Mouse (Mus musculus): ENCODE data around the gene Jmjd8.
"Not testable (repeated sequence)": the region's sequence is repeated elsewhere in the genome, so short reads cannot be mapped to it uniquely, and the experiment has no call there.

The Jmjd8 gene

DNA sequence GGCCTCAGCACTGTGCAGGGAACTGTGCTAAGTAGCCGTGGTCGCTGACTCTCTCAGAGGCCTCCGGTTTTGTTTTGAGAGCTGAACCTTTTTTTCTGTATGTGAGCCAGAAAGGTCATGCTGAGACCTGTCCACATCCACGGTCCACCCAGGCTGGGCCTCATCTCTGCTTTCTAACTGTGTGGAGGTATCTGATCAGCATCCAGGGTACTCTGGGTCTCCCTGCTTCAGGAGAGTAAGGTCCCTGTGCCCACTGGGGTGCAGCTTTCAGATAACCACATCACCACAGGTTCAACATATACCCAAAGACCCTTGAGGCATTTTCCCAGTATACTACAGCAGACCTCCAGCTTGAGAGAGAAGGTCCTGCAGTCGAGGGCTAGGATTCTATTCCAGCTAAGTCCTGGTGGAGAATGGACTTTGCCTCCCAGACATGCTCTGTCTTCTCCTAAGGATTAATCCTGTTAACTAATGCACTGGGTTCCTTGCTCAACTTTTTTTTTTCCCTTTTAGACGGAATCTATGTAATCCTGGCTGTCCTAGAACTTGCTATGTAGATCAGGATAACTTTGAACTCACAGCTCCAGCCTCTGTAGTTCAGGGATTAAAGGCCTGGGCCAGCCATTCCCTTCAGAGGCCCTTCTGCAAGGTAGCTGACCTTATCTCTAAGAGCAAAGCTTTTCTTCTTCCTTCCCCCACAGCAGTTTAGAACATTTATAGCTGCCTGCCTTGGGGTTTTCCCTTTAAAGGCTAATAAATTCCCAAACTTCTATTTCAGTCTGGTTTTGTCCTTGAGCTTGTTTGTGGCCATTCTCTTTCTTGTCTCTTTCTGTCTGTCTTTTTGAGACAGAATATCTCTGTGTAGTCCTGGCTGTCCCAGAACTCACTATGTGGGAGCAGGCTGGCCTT, 33.3 kb downstream of the Jmjd8 start:
- DNase-seq (ENCODE audit: low read depth), result no peak

DNA sequence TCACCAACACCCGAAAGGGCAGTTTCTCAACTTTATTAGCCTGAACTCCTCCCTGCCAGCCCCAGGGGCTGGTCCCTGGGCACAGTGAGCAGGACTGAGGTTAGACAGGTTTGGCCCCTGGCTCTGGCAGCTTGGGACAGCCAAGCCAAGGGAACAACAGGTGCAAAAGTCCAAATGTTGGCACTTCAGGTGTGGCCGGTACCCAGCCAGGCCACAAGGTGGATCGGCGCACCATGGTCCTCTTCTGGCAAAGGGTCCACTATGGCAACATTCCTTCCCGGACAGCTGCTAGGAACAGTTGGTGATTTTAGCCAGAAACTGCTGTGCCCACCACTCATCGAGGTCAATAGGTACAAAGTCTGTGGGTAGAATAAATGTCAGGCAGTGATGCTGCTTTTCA, 35.0 kb downstream of the Jmjd8 start:
- no peak for DNase-seq (ENCODE audit: low read depth)

DNA sequence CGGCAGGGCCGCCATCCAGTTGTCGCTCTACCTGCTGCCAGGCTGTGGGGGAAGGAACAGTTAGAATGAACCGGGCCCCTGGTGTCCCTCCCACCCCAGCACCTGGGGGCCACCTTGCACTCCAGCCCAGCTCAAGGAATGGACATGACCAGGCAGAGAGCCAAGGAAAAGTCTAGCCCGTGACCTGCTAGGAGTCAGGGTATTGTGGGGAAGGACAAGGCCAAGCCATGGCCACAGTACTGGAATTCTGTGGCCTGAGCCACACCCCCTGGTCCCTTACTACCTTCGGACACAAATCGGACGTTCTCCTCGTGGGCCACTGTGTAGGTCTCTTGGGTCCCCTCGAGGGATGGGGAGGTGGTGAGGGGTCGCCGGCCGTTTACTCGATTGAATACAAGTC, 35.6 kb downstream of the Jmjd8 start:
- DNase-seq (ENCODE audit: low read depth), result no peak

DNA sequence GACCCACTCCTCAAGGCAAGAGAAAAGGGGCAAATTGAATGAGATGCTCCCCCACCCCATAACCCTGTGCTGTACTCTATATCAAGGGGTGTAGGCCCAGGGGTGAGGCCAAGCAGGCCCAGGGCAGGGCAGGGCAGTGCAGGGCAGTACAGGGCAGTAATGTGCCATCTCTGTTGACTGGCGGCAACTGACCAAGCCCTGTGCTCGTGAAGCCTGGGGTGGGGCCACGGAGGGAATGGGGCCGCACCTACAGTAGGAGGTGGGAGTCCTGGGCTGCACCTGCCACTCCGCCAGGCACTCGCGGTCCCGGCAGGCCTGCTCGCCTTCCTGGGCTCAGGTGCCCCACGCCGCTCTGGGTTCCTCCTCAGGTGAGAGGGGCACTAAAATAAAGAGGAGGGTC, 36.6 kb downstream of the Jmjd8 start:
- DNase-seq (ENCODE audit: low read depth), result no peak

DNA sequence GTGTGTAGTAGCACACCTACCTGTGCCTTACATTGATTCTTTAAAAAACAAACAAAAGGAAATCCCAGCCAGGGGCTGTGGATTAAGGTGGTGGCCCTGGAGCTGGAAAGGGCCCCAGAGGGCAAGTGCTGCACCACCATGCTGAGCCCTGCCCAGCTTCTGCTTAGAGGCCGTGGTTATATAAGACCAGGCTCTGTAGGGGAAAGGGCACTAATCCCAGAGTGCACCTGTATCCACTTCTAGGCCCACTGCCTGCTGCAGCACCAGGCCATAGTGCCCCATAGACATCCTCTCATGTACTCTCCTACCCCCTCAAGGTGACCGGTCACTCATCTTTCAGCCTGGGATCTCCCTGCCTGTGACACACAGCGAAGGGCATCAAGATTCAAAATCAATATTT, 37.5 kb downstream of the Jmjd8 start:
- no peak for DNase-seq (ENCODE audit: low read depth)

DNA sequence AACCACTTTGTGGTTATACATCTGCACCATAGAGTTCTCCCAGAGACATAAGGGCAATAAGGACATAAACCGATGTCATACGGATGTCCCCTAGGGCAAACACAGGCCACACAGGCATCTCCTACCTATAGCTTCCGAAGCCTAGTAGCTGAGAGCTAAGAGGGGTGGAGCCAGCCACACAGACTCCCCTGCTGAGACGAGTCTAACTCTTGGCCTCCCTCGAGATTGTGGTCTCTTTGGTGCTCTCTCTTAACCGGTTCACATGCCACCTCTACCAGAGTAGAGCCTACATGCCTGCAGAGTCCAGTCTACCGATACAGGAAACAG, 38.8 kb downstream of the Jmjd8 start:
- DNase-seq (ENCODE audit: low read depth), result no peak

DNA sequence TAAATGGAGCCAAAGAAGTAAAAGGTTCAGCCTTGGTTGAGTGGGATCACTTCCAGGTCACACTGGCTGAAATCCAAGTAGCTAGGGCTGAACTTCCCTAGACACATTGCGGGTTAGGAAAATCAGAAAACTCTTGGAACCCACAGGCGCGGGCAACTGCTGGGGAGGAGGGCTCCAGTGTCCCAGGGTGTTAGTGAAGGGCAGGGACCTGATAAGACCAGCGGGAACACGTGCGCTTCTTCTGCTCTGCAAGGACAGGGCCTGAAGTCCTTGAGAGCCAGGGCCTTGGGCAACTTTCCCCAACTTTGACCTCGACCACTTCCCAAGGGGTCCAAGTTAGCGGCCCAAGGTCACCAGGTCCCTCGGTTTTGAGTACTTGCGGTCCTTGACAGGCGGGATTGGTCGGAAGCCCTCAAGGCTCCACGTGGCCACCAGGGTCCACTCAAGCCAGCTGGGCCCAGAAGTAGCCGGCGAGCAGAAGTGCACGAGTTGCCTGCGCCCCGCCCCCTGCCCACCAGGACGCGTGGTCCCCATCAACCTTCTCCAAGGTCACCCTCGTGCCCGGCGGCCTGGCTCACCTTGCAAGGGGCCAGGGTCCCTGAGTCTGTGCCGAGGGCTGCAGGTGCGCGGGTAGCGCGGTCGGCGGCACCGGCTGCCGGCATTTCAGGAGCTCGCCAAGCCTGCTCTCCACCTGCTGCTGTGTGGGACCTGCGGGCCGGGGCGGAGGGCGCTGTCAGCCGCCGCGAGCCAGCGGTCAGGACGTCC, 39.4 kb downstream of the Jmjd8 start:
- no peak for DNase-seq (ENCODE audit: low read depth)

DNA sequence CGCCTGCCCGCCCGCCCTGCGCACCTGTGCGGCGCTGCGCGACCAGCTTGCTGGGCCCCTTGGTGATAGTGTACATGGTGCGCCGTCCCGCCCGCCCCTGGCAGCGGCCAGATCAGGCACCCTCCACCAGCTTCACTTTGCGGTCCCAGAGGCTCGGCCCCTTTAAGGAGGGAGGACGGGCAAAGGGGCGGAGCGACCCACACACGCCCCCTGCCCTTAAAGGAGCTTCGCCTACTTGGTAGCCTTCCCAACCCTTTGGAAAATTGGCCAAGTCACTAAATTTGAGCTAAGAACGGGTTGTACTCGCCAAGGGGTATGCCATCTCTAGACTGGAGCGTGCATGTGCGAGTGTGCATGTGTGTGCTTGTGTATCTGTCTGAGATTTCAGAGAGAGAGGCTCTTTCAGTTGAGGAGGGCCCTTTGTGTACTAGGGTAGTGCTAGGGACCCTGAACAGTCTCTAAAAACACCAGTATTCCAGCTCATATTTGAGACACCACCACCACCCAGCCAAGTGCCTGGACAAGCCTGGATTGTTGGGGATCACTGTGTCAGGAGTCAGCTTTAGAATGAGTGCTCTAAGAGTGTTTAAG, 40.0 kb downstream of the Jmjd8 start, which contains the start of gene Mcrip2:
Mcrip2 (minus strand) TSS at position 164 of the 591 bp plus-strand sequence.
- no peak for DNase-seq (ENCODE audit: low read depth)

DNA sequence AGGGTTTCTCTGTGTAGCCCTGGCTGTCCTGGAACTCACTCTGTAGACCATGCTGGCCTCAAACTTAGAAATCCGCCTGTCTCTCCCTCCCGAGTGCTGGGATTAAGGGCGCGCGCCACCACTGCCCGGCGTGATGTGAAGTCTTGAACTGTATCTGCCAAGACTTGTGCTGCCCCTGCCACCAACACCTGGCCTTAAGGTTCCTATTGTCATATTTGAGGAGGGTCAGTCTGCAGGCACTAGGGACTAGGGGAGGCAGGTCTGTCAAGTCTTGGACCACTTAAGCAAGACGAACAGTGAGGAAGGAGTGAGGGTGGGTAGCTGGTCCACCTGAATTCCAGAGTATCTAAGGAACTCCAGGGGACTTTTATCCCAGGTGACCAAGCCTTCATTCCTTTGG, 40.8 kb downstream of the Jmjd8 start:
- DNase-seq (ENCODE audit: low read depth), result no peak

DNA sequence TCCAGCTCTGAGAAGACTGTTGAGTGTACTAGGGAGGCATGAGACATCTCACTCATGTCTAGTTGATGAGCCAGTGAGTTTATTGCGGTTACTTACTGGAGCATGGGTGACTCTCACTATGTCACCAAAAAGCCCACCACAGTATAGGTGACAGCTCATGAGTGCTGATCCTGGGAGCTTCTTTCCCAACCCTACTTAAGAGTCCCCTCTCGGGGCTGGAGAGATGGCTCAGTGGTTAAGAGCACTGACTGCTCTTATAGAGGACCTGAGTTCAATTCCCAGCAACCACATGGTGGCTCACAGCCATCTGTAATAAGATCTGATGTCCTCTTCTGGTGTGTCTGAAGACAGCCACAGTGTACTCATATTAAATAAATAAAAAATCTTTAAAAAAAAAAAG, 41.3 kb downstream of the Jmjd8 start:
- no peak for DNase-seq (ENCODE audit: low read depth)

DNA sequence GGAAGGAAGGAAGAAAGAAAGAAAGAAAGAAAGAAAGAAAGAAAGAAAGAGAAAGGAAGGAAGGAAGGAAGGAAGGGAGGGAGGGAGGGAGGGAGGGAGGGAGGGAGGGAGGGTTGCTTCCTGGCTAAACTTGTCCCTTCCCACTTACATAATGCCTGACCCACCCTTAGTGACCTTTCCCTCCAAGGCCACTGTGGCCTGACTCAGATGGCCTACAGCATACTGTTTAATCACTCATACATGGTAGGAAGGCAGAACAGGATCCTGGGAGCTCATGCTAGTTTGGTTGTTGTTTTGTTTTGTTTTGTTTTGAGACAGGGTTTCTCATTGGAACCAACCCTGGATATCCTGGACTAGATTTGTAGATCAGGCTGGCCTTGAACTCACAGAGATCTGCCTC, 42.9 kb downstream of the Jmjd8 start:
- not testable (repeated sequence) for DNase-seq (ENCODE audit: low read depth)

DNA sequence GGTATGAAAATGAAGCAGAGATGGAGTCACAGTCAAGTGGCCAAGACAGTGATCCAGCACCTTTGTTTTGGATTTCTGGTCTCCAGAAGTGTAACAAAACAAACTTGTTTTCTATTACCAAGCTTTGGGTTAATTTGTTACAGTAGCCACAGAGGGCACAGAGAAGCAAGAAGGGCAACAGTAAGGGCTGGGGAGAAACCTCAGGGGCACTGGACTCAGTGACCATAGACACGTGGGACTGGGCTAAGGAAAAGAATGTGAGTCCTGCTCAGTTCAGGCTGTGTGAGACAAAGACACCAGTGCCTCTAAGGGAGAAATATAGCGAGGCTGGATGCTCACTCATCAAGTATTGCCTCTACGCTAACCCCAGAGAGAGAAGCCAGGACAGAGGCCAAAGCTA, 44.0 kb downstream of the Jmjd8 start:
- no peak for DNase-seq (ENCODE audit: low read depth)

DNA sequence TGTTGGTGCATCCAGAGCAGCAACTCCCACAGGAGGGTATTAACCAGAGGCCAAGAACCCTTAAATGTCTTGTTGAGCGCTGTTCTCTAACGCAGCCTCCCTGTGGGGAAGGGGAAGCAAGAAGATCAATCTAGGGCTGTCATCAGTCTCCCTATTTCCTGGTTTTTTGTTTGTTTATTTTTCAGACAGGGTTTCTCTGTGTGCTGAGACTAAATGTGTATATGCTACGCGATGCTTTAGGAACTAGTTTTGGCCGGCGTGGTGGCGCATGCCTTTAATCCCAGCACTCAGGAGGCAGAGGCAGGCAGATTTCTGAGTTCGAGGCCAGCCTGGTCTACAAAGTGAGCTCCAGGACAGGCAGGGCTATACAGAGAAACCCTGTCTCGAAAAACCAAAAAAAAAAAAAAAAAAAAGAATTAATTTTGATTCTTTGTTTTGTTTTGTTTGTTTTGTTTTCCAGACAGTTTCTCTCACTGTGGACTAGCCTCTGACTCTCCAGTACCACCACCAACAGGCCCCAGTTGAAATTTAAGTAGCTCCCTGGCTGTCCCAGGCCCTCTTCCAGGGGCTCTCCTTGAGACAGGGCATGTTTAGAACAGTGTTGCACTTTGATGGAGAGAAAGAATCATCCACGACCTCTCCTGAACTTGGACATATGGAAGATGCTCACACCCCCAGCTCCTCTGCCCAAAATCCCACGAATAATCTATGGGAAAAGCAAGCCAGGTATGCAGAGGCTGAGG, 44.9 kb downstream of the Jmjd8 start:
- DNase-seq (ENCODE audit: low read depth), result no peak

DNA sequence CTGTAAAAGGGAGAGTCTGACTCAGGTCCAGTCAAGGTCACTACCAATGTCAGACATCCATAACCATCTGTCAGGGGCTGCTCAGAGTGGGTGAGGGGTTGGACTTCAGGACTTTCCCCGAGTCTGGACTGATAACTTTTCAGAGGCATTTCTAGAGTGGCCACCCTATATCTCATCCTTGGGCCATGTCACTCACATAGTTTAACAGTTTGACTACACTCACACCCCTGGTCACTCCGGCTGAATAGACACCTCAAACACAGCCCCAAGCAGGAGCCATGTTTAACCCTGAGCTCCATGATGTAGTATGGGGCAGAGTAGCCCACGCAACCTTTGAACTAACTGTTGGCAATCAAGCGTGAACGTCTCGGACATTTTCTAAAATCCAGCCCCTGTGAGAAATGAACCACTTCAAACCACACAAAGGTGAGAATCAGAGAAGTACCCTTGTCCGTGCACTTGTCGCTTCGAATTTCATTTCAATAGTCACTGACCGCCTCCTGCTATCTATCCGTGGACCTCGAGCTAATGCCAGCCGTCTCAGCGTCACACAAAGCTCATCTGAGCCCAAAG, 45.6 kb downstream of the Jmjd8 start:
- DNase-seq (ENCODE audit: low read depth), result no peak

DNA sequence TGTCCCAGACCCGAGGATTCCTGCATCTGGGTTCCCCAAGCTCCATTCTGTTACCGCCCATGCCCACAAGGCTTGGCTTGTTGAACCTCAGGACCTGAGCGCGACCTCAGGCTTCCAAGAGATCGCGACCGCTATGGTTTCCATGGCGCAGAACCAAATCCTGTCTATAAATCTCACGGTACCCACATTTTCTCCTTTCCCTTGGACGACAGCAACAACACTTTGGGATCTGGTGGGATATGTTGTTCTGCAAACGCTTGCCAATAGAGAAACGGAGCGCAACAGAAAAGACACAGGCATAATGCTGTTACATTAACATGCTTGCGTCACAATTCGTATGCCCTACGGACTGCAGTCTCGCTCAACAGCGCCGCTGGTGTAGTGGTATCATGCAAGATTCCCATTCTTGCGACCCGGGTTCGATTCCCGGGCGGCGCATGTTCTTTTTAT, 46.1 kb downstream of the Jmjd8 start, which contains the start of gene Mettl26:
Mettl26 (plus strand) TSS at position 354 of the 450 bp plus-strand sequence.
- DNase-seq (ENCODE audit: low read depth), result peak; percentile 88

DNA sequence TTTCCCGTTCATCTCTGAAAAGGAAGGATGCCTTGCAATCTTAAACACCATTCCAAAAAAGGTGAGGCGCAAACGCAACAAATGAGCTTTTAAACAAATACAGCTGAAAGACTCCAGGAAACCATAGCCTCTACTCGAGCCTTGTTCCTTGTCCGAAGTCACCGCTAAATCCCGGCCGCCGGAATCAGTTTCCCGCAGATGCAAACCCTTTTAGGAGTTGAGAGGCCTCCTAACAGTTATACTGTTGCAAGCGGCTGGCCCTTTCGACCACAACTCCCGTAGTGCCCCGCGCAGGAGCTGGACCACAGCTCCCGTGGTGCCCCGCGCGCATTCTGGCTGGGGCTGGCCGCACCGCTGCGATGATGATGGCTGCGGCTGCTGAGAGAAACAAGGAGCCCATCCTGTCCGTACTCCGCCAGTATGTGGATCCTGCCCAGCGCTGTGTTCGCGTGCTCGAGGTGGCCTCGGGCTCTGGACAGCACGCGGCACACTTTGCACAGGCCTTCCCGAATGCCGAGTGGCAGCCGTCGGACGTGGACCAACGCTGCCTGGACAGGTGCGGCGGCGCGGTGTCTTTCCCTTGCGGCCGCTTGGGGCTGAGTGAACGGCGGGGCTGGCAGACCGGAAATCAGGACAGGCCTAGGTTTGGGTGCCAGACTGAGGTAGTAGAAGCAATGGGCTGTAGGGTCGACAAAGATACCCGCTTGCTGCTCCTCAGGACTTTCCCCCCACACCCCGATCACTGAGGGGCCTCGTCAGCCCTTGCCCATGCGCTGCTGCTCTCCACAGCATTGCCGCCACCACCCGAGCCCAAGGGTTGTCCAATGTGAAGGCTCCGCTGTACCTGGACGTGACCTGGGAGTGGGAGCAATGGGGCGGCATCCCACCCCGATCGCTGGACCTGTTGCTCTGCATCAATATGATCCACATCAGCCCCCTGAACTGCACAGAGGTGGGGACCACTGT, 46.8 kb downstream of the Jmjd8 start:
- peak; percentile 79 for DNase-seq (ENCODE audit: low read depth)

DNA sequence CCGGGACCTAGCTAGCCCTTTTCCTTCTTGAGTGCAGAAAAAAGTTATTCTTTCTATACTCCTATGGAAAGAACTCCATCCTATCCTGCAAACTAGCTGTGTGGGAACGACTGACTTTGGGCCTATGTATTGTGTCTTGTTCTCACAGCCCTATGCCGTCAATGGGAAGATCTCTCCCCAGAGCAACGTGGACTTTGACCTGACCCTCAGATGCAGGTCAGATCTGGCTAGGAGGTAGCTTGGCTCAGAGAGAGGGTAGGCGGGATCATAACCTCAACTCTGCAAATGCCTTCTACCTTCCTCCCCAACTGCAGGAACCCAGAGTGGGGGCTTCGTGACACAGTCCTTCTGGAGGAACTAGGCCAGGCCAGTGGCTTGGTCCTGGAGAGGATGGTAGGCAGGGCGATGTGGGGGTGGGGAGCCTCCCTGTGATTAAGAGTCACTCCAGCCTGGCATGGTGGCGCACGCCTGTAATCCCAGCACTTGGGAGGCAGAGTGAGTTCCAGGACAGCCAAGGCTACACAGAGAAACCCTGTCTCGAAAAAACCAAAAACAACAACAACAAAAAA, 47.8 kb downstream of the Jmjd8 start:
- no peak for DNase-seq (ENCODE audit: low read depth)

DNA sequence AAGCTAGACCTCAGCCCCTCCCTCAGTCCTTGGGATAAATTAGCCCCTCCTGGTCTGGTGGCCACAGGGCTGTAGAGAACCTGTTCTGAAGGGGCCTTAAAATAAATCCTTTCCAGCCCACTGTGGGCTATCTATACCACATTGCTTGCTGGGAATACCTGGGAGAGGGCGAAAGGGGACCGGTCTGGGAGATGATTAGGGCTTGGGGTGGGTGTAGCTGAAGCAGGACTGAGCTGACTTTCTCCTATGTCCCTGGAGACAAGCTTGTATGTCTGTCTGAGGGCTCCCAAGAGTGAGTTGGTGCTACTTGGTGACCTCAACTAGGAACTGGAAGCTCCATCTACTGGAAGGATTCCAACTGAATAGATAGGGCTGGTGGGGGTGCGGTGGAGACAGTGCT, 48.4 kb downstream of the Jmjd8 start:
- DNase-seq (ENCODE audit: low read depth), result no peak

DNA sequence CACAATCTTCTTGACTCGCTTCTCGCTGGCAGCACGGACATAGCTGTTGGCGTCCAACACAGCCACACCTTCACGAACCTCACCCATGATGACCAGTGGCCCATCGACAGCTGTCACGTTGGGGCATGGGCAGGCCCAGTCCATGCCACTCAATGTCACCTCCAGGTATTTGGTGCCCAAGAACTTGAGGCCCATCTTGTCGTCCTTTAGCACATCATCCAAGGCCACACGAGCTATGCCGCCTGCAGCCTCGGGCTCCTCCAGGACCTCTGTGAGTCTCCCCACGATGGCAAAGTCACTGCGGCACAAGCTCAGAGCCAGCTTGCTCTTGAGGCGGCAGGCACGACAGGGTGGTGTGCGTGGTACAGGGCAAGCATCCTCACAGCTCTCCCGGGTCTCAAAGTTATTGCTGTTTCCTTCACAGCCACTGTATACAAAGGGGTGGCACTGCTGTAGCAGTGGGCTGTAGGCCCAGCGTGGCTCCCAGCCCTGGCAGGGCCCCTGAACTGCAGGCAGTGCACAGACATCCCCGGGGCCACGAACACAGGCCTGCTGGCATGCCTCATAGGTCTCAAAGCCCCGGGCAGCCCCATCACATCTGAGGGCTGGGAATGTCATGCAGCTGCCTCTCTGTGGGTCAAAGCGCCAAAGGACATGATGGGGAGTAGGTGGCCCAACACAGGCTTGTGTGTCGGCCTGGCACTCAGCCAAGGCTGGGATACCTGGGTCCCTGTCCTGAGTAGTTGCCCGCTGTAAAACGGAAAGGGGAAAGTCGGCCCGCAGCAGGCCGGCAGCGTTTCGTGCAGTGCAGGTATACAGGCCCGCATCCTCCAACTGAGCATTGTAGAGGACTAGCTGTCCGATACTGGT, 49.3 kb downstream of the Jmjd8 start:
- no peak for DNase-seq (ENCODE audit: low read depth)

Measured in c-Kit-positive CD71-positive TER-119-negative erythroid progenitor cells, embryonic 14.5 days (primary cell).